Mouse (Mus musculus): ENCODE data around the gene Zdhhc18.

The Zdhhc18 gene

DNA sequence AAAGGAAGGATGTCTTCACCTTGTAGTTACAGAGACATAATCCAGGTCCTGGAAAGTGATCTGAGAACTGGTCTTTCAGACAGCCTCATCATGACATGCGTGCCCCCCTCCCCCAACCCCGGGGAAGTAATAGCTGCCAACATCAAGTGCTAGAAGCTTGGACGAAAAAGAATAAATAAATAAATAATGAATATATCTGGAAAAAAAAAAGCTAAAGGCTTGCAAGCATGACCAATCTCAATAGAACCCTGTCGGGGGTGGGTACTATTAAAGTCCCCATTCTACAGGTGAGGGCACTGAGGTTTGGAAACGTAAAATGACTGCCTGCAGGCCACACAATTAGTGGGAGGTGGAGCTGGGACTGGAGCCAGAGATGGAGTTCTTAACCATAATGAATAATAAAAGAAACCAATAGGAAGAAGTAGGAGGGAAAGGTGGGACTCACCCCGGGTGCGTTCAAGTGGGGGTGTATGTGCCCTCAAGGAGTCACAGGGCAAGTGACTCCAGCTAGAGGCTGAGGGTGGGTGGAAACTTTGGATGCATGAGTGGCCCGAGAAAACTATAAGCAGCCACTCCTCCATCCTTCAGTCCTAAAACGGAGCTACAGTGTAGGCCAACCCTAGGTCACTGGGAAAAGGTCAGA lies 18.1 kb downstream of the Zdhhc18 start:
- DNase-seq (ENCODE audit: inconsistent age in 2 of 2, low spot score in 1 of 2), result peak; percentile 18 to 52

DNA sequence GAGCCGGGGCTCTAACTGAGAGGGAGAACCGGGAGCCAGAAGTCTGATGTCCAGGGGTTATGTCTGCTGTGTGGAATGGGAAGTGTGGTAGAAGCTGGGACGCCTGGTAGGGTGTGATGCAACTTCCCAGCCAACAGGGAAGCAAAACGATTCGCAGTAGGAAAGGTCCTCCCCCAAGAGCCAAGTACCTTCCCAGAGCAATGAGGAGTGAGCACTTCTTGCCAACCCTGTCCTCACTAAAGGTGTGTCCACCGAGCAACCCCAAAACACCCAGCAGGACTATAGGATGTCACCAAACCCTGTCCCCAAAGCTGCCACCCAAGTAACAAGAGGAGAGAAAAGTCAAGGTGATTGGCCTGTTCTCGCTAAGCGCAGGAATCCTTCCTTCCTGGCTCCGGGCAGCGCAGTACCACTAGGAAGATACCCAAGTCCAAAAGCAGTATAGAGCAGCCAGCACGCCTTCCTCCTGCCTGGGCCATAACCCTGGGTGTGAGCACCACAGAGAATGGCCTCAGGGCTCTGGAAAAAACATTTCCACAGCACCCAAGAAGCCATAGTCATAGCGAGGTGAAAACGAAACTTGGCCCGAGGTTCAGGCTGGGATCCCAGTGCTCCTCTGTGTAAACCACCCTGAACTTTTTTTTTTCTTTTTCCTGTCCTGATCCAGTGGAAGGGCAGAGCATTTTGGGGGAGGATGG lies 18.7 kb downstream of the Zdhhc18 start:
- DNase-seq (ENCODE audit: inconsistent age in 2 of 2, low spot score in 1 of 2), result peak; percentile 23 to 69

DNA sequence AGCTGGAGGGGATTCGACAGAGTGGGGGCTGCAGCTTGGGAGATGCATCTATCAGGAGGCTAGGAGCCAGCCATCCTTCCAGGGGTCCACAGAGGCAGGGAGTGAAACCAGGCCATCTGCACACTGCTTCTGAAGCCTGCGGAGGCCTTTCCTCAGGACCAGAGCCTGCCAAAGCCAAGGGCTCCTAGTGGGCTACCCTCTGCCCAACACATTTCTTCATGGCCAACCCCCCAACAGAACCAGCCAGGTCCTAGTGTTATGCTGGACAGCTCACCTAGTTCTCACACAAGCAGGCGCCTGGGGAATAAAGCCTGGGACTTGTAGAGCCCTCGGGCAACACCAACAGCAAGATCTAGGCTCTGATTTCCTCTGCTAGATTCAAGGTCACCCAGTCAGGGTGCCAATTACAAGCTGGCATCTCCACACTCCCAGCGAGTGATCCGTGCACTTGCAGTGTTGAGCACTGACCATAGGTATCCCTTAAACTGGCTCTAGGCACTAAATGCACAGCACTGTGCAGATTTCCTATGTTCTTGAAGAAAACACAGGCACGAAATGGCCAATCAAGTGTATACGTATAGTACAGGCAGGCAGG lies 19.5 kb downstream of the Zdhhc18 start:
- peak in 1 of 2 experiments; percentile 7 for DNase-seq (ENCODE audit: inconsistent age in 2 of 2, low spot score in 1 of 2)

DNA sequence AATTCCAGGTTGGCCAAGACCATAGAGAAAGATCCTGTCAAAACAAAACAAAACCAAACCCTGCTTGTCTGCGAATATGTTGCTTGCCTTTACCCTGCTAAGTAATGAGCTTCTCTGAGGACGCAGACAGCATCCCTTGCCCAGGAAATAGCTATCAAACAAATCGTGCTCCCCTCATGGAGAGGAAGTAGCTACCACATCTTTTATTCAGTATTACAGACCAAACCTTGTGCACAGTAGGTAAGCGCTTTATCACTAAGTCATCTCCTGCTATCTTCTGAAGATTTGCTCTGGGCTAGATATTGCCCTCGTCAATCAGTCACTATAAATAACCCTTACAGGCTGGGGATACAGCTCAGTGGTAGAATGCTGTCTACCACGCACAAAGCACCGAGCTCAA lies 20.8 kb downstream of the Zdhhc18 start:
- DNase-seq (ENCODE audit: inconsistent age in 2 of 2, low spot score in 1 of 2), result no peak

DNA sequence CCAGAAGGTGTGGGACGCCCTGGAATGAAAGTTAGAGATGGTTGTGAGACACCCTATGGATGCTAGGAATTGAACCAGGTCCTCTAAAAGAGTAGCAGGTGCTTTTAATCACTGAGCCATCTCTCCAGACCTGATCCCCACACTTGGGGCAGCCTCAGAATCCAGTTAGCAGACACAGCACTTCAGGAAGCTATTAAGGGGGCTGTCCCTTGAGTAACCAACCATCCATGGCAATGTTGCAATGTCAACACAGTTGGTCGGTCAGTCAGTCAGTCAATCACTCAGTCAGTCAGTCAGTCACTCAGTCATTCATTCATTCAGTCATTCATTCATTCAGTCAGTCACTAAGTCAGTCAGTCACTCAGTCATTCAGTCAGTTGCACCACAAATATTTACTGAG lies 21.4 kb downstream of the Zdhhc18 start:
- peak in 1 of 2 experiments; percentile 2 for DNase-seq (ENCODE audit: inconsistent age in 2 of 2, low spot score in 1 of 2)

DNA sequence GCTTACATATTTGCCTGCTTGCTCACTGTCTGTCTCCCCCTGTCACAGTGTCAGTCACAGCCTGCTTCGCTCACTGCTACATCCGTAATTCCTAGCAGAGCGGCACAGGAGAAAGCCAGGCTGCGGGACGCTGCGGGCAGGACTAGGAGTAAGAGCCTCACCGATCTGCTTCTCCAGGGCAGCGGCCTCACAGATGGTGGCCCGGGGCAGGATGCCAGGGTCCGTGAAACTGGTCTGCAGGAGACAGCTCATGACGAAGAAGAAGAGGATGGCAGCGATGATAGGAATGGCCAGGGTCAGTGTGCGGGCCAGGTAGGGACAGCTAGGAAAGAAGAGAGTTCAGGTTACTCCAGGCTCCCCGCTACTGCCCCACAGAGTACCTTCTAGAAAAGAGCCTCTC lies 22.9 kb downstream of the Zdhhc18 start:
- DNase-seq (ENCODE audit: inconsistent age in 2 of 2, low spot score in 1 of 2), result no peak

DNA sequence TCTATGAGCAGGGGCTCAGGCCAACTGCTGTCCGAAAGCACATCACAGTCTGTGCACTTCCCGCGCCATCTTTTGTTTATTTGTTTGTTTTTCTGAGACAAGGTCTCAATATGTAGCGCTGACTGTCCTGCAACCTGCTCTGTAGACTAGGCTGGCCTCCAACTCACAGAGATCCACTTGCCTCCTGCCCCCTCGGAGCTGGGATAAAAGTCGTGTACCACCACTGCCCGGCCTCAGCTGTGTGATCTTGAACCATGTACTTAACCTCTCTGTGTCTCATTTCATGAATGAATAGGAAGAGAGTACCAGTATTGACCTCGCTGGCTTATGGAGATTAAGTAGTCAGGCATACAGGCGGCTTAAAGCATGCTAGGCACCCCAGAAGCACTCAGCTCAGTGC lies 23.3 kb downstream of the Zdhhc18 start:
- DNase-seq (ENCODE audit: inconsistent age in 2 of 2, low spot score in 1 of 2), result no peak

DNA sequence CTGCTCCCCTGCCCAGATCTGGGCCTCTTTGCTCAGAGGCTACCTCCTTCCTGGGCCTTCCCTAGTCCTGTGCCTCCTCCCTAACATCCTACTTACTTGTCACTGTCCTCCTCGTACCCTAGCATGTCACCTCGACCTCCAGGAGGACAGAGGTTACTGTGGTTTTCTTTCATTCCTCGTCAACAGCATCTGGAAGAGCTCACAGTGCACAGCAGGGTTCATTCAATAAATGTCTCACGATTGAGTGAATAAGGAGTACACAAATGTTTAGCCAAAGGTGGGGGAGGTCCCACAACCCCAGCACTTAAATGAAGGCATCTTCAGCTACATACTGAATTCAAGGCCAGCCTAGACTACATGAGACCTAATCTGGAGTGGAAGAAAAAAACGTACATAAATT lies 23.7 kb downstream of the Zdhhc18 start:
- no peak for DNase-seq (ENCODE audit: inconsistent age in 2 of 2, low spot score in 1 of 2)

DNA sequence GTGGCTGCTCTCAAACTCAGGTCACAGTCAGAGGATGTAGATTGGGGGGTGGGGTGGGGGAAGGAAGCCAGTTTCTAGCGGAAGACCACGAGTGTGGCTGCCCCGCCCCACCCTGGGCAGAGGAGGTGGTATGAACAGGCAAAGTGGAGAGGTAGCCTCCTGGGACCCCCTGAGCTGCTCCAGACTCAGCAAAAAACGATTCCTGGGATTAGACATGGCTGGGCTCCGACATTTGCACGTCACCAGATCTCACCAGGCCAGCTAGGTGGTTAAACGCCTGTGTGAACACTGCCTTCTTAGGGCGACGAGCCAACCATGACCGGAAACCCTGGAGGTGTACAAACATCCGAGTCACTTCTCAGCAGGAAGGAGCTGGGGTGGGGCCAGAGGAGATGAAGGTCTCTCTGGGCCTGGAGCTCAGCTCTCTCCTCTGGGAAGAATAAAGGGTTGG lies 24.3 kb downstream of the Zdhhc18 start:
- DNase-seq (ENCODE audit: inconsistent age in 2 of 2, low spot score in 1 of 2), result peak; percentile 63 to 75

DNA sequence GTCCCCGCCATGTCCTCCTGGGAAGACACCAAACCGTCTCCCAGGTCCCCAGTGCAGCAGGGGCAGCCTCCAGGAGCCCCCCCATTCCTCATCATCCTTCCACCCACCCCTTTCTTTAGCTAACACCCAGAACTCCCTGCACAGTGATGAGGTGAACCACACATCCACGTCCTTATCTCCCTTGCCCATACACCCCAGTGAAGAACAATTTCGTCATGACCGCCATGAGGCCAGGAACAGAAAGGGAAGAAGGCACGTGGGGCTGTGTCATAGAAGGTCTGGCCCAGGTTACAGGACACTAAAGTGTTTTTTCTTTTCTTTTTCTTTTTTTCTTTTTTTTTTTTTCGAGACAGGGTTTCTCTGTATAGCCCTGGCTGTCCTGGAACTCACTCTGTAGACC lies 25.1 kb downstream of the Zdhhc18 start:
- no peak for DNase-seq (ENCODE audit: inconsistent age in 2 of 2, low spot score in 1 of 2)

DNA sequence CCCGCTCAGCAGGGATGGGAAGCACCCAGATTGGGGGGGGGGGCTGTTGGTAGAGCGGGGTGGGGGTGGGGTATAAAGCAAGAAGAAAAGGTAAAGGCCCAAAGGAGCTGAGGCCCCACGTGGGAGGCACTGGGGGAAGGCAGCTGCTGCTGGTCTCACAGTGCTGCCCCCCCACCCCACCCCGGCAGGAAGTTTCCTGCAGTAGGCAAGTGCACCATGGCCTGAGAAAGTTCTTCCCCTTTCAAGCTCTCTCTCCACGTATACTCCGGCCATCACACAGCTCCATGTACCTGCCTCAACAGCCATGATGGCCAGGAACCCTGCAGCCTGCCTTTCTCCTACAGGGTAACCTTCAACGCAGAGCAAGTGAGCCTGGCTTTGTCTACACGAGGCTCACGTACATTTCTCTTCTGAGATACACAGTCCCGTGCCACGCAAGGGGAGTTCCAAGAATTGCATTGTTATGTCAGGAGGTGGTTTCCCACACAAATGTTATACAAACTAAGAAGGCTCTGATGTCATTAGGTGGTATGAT lies 27.7 kb downstream of the Zdhhc18 start:
- DNase-seq (ENCODE audit: inconsistent age in 2 of 2, low spot score in 1 of 2), result no peak

DNA sequence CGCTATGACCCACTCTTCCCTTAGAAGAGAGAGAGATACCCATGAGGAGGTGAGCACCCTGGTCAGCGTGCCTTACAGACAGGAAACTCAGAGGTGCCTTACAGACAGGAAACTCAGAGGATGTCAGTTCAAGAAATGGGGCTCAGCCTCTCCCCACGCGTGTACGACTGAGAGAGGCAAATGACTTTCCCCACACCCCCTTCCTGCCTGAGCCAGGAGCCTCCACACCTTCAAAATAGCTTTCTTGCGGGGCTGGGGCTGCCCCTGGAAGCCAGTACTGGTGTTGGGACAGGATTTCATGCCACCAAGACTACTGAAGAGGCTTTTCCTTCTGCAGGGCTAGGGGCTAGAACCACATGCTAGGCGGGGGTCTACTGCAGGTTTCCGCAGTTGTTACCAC lies 29.3 kb downstream of the Zdhhc18 start:
- DNase-seq (ENCODE audit: inconsistent age in 2 of 2, low spot score in 1 of 2), result peak in 1 of 2 experiments; percentile 2

DNA sequence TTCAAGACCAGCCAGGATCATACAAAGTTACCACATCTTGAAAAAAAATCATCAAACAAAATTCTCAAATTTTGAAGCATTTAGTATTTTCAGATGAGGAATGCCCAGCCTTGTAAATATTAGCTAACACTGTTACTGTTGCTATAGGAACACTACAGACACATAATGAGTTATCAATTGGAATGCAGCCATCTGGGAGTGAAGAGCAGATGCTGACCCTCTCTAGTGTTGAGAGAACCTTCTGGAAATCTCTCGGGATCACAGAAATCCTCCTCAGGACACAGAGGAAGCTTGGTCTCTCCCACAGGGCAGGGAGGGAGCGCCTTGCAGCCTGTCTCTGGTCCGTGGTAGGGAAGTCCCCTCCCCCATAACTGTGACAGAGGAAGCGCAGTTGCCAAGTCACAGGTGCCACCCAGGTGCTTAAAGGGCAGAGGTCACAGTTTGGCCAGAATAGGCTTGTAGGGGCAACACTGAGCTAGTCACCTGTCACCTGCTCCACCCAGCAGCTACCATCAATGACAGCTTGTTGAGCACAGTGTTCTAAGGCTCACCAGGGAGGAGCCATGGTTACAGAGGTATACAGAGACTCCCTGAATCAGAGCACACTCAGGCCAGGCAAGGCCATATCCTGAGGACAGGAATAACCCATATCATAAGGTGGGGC lies 30.3 kb downstream of the Zdhhc18 start:
- peak in 1 of 2 experiments; percentile 1 for DNase-seq (ENCODE audit: inconsistent age in 2 of 2, low spot score in 1 of 2)

DNA sequence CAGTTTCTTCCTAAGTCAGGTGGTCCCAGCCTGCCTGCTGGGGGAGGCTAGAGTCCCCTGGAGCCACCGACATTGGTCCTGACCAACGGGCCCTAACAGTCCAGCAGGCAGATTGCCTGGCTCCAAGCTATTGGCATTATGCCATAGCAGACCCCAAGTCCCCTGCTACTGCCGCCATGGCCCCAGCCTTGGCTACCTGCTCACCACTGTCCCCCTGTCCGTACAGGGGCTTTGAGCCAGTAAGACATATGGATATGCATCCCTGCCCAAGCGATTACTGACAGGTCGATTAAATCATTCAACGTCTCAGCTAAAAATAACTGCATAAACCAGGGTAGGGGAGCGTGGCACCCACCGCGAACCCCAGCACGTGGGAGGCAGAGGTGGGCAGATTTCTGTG lies 32.0 kb downstream of the Zdhhc18 start:
- no peak for DNase-seq (ENCODE audit: inconsistent age in 2 of 2, low spot score in 1 of 2)

DNA sequence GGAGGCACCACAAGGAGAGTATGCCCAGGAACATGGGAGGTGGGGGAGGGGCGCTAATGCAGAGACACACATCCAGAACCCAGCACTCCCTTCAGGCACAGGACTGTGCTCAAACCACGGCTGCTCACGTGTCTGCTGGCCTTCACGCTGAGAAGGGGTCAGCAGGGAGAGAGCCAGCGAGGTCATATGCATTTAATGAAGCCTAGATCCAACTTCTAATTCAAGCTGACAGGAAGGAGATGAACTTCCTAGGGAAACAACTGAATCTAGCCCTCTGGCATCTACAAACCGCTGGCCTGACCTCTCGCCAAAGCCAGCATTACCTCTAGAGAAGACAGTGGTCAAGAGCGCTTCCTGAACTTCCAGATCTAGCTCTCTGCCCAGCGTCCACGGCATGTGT lies 34.5 kb downstream of the Zdhhc18 start:
- peak in 1 of 2 experiments; percentile 59 for DNase-seq (ENCODE audit: inconsistent age in 2 of 2, low spot score in 1 of 2)

DNA sequence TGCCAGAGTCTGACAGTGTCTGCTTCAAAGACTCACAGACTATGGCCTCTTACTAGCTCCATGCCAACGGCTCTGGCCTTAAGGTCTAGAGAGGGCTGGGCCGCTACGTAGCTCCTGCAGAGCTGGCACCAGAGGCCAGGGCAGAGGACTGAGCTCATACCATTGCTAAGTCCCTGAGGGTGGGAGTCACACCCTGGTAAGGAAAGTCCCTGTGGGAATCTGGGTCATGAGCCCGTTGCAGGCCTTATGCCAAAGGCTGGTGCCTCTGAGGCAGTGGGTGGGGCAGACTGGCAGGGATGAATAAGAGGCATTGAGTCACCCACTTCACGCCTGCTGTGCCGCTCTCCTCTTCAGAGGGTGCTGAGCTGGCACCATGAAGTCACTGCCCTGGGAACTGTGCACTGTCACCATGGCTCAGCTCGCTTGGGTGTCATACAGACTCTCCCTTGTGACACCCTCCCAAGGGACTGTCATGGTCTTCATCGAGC lies 35.6 kb downstream of the Zdhhc18 start:
- peak; percentile 83 to 93 for DNase-seq (ENCODE audit: inconsistent age in 2 of 2, low spot score in 1 of 2)

DNA sequence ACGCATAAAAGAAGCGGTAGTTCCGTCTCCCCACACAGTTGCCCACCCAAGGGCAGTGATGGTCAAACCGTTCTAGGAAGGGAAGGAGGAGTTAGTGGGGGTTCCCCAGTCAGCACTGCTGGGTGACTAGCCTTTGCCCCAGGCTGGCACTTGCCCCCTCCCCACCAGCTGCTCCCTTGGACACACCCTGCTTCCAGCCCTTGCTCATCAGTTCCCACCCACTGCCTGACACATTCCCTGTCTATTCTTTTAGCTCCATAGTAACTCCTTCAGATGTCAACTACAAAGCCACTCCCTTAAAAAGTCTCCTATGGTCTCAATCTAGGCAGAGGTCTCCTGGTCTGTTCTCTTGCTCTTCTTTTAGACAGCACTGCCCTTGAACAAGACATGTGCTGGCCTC lies 36.1 kb downstream of the Zdhhc18 start:
- no peak for DNase-seq (ENCODE audit: inconsistent age in 2 of 2, low spot score in 1 of 2)

DNA sequence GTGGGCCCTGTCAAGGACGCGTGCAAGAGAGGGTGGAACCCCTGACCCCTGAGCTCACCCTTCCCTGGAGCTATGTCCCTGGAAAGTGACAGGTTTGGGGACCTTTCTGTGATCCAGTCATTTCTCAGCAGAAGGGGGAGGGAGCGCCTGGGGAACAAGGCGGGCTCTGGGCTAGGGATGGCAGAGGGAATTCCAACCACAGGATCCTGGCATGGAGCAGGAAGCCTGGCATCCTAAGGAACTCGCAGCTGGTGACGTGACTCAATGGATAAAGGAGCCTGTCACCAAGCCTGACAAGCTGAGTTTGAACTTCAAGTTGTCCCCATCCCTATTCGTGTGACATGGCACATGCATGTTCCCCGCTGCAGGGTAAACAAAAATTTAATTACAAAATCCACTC lies 36.9 kb downstream of the Zdhhc18 start:
- DNase-seq (ENCODE audit: inconsistent age in 2 of 2, low spot score in 1 of 2), result no peak

DNA sequence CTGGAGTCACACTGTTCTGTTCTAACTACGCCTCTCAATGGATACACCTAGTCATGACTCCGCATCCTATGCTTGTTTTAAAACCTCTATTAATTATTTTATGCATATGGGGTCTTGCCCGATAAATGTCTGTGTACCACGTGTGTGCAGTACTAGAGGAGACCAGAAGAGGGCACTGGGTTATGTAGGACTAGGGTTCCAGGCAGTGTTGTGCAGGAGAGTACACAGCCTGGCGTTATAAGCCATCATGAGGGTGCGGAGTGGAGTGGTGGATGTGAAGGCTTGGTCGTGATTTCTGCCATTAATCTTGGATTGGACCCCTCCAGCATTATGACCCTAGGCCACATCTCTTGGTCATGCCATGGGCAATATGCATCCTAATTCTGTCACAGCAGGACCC lies 37.5 kb downstream of the Zdhhc18 start:
- DNase-seq (ENCODE audit: inconsistent age in 2 of 2, low spot score in 1 of 2), result no peak

DNA sequence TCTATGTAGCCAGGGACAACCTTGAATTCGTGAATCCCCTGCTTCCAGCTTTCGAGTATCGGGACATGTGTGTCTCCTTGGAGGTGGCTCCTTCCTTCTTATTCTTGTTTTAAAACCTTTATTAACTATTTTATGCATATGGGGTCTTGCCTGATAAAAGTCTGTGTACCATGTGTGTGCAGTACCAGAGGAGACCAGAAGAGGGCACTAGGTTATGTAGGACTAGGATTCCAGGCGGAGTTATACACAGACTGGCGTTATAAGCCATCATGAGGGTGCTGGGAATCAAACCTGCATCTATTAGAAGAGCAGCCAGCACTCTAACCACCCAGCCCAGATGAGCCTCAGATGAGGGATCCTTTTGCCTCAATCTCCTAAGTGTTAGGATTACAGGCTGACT lies 38.1 kb downstream of the Zdhhc18 start:
- DNase-seq (ENCODE audit: inconsistent age in 2 of 2, low spot score in 1 of 2), result no peak

DNA sequence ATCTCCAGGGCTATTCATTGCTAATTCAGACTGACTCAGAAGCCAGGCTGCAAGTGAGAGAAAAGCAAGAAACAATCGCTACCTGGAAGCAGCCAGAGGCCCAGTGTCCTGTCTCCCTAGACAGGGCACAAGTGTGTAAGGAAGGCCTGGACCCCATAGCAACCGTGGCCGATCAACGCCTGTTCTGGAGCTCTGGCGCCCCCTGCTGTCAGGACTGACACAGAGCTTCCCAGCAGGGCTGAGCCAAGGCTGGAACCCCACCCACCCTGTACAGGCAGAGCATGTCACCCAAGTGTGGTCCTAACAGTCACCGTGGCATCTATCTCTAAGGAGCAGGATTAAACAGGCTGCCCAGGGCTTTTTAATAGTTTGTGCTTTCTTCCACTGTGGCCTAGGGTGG lies 40.2 kb downstream of the Zdhhc18 start:
- peak; percentile 80 to 92 for DNase-seq (ENCODE audit: inconsistent age in 2 of 2, low spot score in 1 of 2)

Data from adrenal gland, adult (tissue).